Mouse (Mus musculus) G1E (cell line): Measurements from ENCODE around the gene Fam71e1. TPM values are rescaled to one million over a fixed set of nuclear protein-coding genes. Genes with fewer than 3 reads are reported as not detected.

Source experiments
- ATAC-seq: 2 replicates; pipeline ENCODE4 v1.8.0; 2016; ENCODE audit warnings: mild to moderate bottlenecking; ENCODE audit not compliant: insufficient number of reproducible peaks, poor library complexity, low FRiP score, severe bottlenecking; ENCODE audit errors: extremely low read depth
- DNase-seq: peaks from one replicate; pipeline ENCODE4 v3.0.0; 2012; ENCODE audit warnings: low spot score
- H3K27me3 ChIP-seq: 2 replicates; pipeline ENCODE4 v1.6.1; 2012; ENCODE audit warnings: mild to moderate bottlenecking, low read length, inconsistent platforms; ENCODE audit not compliant: insufficient read depth
- H3K36me3 ChIP-seq: replicated peaks from 2 replicates; pipeline ENCODE3; 2012; ENCODE audit warnings: mild to moderate bottlenecking, inconsistent platforms
- H3K4me1 ChIP-seq: 2 replicates; pipeline ENCODE4 v1.6.1; 2012; ENCODE audit warnings: low read depth, low read length, inconsistent platforms, mixed read lengths; ENCODE audit not compliant: insufficient read depth
- H3K4me3 ChIP-seq: 2 replicates; pipeline ENCODE4 v1.5.1; 2012; ENCODE audit warnings: low read depth, mild to moderate bottlenecking, inconsistent platforms, low read length, moderate library complexity, mixed read lengths
- H3K9me3 ChIP-seq: replicated peaks from 2 replicates; pipeline ENCODE4 v1.6.1; 2012; ENCODE audit warnings: inconsistent platforms
- CTCF ChIP-seq: IDR thresholded peaks from 2 replicates; pipeline ENCODE4 v1.5.1; 2012; ENCODE audit warnings: low read depth, low read length, inconsistent platforms, mixed read lengths
- GATA1 ChIP-seq: IDR thresholded peaks from 2 replicates; pipeline ENCODE4 v1.6.1; 2012; ENCODE audit warnings: borderline replicate concordance, low read length, inconsistent platforms, mixed read lengths
- GATA2 ChIP-seq: IDR thresholded peaks from 2 replicates; pipeline ENCODE4 v1.6.1; 2012; ENCODE audit warnings: low read depth, low read length, inconsistent platforms, borderline replicate concordance
- POLR2AphosphoS5 ChIP-seq: IDR thresholded peaks from 2 replicates; pipeline ENCODE4 v1.6.1; 2012; ENCODE audit warnings: low read depth, low read length, inconsistent platforms; ENCODE audit not compliant: insufficient replicate concordance
- TAL1 ChIP-seq: conservative IDR thresholded peaks from 2 replicates; pipeline ENCODE4 v1.6.1; 2012; ENCODE audit warnings: low read depth, low read length, inconsistent platforms, mixed read lengths
- polyA plus RNA-seq: library from polyadenylated mRNA; stranded (reverse); fragments of >175 nt; gene quantifications from 2 replicates; pipeline ENCODE4 v1.2.3, GENCODE M21; 2012
- total RNA-seq, 2 experiments: library from RNA; stranded (forward) in 1 of 2; stranded (reverse) in 1 of 2; fragments of 200-1000 nt in 1 of 2; fragments of >200 nt in 1 of 2; fragmentation: Nextera tagmentation in 1 of 2; gene quantifications; 2 replicates each; pipeline ENCODE4 v1.2.3; 2014 to 2017

Fam71e1 gene
- total and polyA plus RNA-seq, 3 experiments: 5.5 to 6.9 (median 6.8) TPM

DNA sequence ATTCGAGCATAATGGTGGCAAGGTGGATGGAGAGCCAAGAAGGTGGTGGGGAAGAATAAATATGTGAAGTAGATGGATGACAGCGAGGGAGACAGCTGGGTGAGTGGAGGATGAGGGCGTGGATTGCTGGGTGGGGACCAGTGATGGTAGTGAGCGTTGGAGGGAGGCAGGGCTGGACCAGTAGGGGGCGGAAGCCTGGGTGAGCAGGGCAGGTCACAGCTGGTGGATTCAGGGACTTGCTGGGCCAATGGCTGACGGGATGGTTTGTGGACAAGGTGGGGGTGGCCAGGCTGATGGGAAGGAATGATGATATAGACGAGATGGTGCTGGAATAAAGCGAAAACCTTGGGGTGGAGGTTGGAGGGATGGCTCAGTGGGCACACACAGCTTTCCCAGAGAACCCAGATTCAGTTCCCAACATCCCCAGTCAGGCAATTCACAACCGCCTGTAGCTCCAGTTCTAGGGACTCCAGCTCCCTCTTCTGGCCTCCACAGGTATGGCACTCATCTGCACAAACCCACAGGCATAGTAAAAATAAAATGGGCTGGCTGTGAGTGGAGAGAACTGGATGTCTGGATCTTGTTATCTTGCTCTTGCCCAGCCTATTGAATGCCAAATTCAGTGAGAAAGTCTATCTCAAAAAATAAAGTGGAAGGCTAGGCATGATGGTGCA, 23.0 kb downstream of the Fam71e1 start:
- no peak for ATAC-seq
- Histone ChIP-seq H3K36me3 (no peaks in the 10 kb centered on the region), H3K9me3 (no peaks in the 10 kb centered on the region), H3K4me3 (no peak overlapping the region), H3K4me1 (peaks cover 7% of the 10 kb centered on the region; the same call in 1 of the 2 replicates), H3K27me3 (peaks cover 47% of the 10 kb centered on the region)
- no peak for TF ChIP-seq POLR2AphosphoS5
- TF ChIP-seq TAL1: no peak
- TF ChIP-seq GATA2: no peak
- no peak for TF ChIP-seq CTCF
- no peak for TF ChIP-seq GATA1
- DNase-seq: no peak

DNA sequence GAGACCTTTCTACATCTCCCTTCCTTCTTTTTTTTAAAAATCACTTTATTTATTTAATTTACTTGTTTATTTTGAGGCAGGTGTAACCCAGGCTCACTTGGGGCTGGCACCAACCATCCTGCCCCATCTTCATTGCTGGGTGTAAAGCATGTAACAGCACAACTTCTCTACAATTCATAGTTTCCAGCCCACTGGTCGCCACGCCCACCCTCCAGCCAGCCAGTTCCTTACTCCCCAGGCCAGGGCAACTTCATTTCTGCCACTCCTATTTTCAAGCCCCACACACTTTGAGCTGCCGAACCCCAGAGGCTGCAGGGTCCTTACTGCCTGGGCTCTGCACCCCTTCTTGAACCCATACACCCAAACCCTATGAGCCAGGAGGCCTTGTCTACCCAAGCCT, 24.6 kb downstream of the Fam71e1 start:
- H3K27me3 ChIP-seq: peaks cover 57% of the 10 kb centered on the region
- H3K4me3 ChIP-seq: no peak overlapping the region

DNA sequence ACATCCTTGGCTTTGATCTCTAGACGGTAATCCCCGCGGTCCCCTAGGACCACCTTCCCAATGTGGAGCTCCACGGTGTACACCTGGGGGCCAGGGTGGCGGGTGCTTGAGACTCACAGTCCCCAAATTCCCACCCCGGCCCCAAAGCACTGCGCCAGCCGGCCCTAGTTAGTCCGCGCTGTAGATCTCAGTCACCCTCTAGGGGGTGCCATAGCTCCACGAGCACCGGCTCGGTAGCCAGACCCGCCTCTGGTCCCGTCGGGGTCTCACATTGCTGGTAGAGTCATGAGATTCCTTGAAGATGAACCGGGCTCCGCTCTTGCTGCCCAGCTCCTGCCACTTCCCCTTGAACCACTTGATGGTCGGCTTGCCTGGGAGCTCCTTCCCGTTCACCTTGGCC, 25.3 kb downstream of the Fam71e1 start:
- DNase-seq: no peak
- peaks cover 58% of the 10 kb centered on the region for H3K27me3 ChIP-seq

More for the DNA sequence above, 24.6 kb downstream of the Fam71e1 start:
- Histone ChIP-seq H3K4me1 (peaks cover 7% of the 10 kb centered on the region; the same call in 1 of the 2 replicates), H3K36me3 (no peaks in the 10 kb centered on the region), H3K9me3 (no peaks in the 10 kb centered on the region)
- TF ChIP-seq CTCF (no peak), GATA1 (no peak), GATA2 (no peak), TAL1 (no peak), POLR2AphosphoS5 (no peak)
- ATAC-seq (no peak), DNase-seq (no peak)

DNA sequence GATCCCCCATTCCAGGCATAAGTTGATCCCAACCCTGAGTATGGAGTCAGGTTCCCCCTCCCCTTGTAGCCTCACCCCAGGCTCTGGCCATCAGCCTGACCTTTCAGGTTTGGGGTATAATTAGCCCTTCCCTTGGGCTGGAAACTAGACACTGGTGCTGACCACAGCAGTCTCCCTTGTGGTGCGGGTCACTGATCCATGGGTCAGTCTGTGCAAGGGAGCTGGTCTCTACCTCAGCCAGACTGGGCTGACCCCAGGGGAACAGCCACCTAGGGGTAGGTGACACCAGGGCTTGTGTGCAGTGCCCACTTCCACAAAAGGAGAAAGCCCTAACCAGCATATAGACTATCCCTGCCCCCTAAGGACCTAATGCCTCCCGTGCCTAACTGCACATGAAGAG, 26.7 kb downstream of the Fam71e1 start:
- no peak for ATAC-seq

More for the DNA sequence above, 25.3 kb downstream of the Fam71e1 start:
- Histone ChIP-seq H3K9me3 (no peaks in the 10 kb centered on the region), H3K36me3 (no peaks in the 10 kb centered on the region), H3K4me3 (no peak overlapping the region), H3K4me1 (peaks cover 7% of the 10 kb centered on the region; the same call in 1 of the 2 replicates)
- ATAC-seq: no peak
- TF ChIP-seq TAL1 (no peak), POLR2AphosphoS5 (no peak), GATA1 (no peak), GATA2 (no peak), CTCF (no peak)

DNA sequence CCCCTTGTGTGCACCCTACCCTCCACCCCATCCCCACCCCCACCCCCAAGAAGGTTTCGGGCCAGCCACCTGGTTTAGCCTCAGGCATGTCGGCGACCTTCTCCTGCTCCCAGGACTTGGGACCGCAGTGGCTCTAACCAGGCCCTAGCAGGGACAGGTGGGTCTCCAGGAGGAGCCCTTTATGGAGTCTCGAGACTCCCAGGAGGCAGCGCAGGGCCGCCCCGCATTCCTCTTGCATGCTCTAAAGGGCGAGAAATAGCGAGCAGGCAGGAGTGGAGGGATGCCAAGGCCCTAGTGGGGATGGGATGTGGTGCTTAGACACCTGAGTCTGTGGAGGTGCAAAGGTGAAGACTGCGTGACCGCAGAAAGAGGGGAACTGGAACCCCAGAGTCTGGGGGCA, 28.1 kb downstream of the Fam71e1 start, which contains the start of gene Mybpc2:
Mybpc2 (minus strand) TSS at position 155 of the 400 bp plus-strand sequence.
- Histone ChIP-seq H3K4me1 (peaks cover 18% of the 10 kb centered on the region), H3K4me3 (no peak within 1 kb of the TSS), H3K9me3 (no peaks in the 10 kb centered on the region), H3K27me3 (peaks cover 75% of the 10 kb centered on the region), H3K36me3 (no peaks in the 10 kb centered on the region)
- no peak for ATAC-seq
- DNase-seq: no peak
- TF ChIP-seq GATA2 (no peak), POLR2AphosphoS5 (no peak), GATA1 (no peak), CTCF (no peak), TAL1 (no peak)

More for the DNA sequence above, 26.7 kb downstream of the Fam71e1 start:
- TF ChIP-seq TAL1 (no peak), POLR2AphosphoS5 (no peak), CTCF (no peak), GATA2 (no peak), GATA1 (no peak)
- peaks cover 67% of the 10 kb centered on the region for H3K27me3 ChIP-seq
- no peak overlapping the region for H3K4me3 ChIP-seq
- H3K4me1 ChIP-seq: peaks cover 14% of the 10 kb centered on the region
- H3K36me3 ChIP-seq: no peaks in the 10 kb centered on the region
- no peak for DNase-seq
- no peaks in the 10 kb centered on the region for H3K9me3 ChIP-seq

DNA sequence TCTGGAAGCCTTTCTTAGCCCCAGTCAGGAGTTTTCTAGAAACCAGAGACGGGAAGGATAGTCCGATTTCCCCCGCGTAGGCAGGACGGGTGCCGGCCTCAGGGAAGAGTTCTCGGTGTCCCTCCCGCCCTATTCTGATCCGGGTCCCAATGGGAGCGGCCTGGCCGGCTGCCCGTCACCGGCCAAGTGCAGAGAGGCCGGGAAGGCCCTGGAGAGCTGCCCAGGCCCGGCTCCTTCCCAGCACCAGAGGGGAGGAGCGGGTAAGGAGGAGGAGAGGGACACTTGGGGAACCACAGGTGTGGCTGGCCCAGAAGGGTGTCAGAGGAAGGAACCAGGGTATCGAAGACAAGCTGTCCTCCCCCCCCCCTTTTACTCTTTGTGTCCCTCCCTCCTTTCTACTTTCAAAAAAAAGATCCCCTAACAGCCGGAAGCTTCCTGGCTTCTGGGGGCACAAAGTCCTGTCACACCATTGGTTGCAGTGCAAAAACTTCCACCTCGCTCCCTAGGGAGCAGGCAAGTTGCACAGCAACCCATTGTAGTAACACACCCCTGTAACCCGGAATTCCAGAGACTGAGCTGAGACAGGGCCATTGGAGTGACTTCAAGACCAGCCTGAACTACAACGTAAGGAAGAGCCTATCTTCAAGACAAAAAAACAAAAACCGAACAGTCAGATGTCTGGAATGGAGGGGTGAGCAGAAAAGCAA, 28.9 kb downstream of the Fam71e1 start:
- Histone ChIP-seq H3K27me3 (peaks cover 79% of the 10 kb centered on the region), H3K36me3 (no peaks in the 10 kb centered on the region), H3K9me3 (no peaks in the 10 kb centered on the region), H3K4me1 (peaks cover 18% of the 10 kb centered on the region), H3K4me3 (no peak overlapping the region)
- TF ChIP-seq GATA1 (no peak), TAL1 (no peak), GATA2 (no peak), CTCF (no peak)
- ATAC-seq: no peak
- no peak for DNase-seq
